Mouse (Mus musculus): ENCODE measurements around the gene Uqcrq.

DNA sequence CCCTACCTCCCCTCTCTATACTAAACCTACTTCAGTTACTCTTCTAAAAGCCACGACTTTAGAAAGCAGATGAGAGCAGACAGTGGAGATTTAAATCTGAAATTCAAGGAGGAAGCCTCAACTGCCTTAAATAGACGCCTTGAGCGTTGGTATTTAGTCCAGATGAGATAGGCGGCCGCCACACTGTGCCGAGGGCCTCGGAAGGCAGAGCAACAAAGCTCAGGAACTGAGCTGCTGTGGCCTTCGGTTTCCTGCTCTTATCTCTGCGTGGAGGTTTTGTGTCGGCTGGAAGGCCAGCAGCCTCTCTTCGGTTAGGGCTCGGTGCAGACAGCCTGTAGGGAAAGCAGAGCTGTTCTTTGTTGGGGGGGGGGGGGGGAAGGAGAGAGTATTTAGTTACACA lies 11.3 kb upstream of the Uqcrq start:
- TF ChIP-seq POLR2A (IDR thresholded peaks at IDR 0.05; ENCODE audit: insufficient read depth, low read depth, low read length) (no peak), CTCF (IDR thresholded peaks at IDR 0.05) (no peak)

Measured in heart, adult 2 months (tissue).